Mouse (Mus musculus) liver, adult (tissue): ENCODE results near the gene Tbxa2r.

Source experiments
- GATA4 ChIP-seq: IDR thresholded peaks from 2 replicates; pipeline ENCODE4 v1.6.1; 2014; ENCODE audit warnings: mild to moderate bottlenecking, low read length; ENCODE audit not compliant: insufficient replicate concordance

Gene Tbxa2r

DNA sequence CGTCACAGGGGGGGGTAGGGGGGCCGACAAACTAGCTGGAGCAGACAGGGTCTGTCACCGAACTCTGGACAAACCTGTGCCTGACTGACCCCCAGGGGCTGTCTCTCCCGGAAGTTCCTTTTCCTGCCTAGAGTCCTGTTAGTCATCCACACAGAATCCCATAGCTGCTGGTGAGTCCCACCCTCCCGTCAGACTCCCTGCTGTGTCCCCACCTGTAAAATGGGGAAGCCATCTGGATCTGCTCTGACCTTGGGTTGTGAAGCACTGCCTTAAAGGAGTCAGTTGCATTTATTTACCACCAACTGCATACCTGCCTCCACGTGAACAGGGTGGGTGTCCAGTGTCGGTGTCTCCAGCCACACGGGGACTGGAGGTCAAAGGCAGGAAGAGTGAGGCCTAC is 34.1 kb upstream of the Tbxa2r start:
- no peak for TF ChIP-seq GATA4

DNA sequence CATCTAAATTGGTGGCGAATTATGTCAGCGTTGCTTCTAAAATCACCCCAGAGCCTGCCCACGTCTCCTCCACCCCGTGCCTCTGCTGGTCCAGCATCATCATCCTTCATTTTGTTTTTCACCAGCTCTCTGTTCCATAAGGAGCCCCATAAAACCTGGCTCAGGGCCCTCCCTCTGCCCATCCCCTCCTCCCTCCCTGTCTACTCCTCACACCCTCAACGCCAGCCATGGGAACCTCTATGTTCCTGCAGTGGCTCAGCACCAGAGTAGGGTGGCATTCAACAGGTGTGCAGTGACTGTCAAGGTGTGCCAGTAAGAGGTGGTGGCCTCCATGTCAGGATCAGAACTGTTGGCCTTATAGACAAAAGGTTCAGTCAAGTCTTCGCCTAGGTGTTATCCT is 33.3 kb upstream of the Tbxa2r start:
- TF ChIP-seq GATA4 = no peak

DNA sequence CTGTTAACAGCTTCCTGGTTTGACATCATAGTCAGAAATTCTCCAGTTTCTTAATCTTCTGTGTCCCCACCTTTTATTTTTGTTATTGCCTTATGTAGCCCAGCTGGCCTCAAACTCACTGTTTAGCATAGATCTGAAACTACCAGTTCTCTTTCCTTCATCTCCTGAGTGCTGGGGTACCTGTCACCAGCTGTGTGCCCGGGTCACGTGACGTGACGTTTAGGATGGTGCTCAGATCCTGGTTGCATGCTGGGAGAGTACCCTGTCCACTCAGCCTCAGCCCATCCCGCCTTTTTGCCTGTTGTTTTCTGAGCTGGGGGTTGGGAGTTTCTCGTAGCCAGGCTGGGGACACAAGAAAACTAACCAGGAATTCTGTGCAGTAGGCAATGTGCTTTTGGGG is 31.3 kb upstream of the Tbxa2r start:
- TF ChIP-seq GATA4 = no peak

DNA sequence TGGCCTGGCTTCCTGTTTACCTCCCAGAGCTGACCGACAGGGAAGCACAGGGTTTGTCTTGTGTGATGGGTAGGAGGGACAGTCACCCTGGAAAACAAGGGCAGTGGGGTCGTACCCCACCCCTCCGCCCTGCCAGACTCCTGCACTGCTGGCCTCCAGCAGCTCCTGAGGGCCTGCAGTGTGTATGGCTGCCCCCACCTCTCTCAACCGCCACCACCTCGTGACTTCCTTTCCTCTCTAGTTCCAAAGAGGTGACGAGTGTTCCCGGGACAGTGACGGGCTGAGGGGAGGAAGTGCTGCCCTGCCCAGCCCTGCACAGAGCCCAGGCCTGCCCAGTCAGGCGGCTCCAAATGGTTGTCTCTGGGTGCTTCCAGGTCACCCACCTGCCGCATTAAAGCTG is 30.7 kb upstream of the Tbxa2r start:
- no peak for TF ChIP-seq GATA4

DNA sequence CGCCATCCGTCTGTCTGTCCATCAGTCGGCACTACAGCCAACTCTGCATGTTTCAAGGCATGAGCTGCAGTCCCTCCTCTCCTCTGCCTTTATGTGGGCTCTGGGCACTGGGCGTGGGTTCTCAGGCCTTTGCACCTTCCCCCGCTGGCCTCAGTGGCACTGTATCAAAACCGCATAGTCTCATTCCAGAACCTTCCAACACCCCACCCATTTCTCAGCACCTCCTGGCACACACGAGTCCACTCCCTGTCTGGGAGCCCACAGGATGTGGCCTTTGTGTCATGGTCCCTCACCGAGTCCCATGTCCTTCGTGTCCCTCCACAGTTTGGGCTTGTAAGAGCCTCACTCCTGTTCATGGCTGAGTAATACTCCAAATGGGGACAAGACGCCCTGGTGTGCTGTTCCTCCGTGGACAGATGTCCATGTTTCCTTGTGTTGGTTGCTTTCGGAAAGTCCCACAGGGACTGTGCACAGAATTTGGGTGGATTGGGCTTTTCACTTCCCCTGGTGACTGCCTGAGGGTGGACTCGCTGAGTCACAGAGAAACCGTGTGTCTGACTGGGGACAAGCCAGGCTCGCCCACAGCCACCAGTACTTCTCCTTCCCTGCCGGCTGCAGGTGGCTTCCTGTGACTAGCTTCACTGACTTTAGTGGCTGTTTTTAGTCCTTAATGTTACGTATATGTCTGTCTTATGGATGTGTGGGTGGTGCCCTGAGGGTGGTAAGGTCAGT is 30.0 kb upstream of the Tbxa2r start:
- TF ChIP-seq GATA4 = no peak

DNA sequence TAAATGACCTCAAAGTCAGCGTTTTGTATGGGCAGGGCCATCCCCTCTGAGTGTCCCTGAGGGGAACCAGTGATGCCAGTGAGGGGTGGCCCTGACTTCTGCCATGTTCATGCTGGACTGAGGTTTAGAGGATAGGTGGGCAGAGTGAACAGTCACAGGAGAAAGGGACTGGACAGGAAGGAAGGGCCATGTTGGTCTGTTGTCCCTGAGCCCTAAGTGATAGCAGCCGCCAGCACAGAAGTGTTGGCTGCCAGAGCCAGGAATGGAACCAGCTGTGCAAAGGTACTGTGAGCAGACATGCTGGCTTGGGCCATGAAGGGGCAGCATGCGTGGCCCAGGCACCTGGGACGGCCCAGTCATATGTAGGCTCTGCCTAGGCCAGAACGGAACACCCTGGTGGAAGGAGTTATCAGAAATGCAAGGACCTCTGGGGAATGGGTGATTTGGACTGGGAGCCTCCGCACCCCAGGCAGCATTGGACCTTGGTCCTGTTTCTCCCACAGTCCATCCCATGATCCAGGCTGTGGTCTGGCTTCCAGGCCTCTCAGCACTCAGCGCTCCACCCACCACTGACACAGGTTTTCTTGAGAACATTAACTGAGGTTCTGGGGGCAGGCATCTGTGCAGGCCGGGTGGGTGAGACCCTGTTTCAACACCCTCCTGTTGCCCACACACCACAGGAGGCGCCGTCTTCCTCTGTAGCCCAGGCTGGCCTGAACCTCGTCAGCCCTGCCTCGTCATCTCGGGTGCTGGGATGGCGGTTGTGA is 28.8 kb upstream of the Tbxa2r start:
- no peak for TF ChIP-seq GATA4

DNA sequence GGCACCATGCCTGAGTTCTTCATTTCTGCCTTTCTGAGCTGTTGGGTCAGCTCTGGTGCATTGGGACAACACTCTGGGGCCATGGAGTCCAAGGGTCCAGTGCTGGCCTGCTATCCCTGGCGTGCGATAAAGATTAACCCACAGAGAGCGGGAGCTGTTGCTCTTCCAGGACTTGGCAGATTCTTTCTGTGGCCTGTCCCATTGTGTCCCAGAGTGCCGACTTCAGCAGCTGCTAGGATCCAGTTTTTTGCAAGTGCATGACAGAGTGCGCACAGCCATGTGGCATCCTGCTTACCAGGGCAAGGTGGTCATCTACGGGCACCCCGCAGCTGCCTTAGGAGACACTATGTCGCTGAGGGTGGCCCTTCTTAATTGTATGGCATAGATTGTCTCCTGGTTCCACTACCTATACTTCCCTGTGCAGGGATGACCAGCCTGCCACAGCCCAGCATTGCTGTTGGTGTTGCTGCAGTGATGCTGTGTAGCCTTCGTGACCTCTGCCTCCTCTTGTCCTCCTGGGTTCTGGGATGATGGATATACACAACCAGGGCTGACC is 28.1 kb upstream of the Tbxa2r start:
- TF ChIP-seq GATA4 = peak; percentile 65; the same call in 1 of the 2 replicates

DNA sequence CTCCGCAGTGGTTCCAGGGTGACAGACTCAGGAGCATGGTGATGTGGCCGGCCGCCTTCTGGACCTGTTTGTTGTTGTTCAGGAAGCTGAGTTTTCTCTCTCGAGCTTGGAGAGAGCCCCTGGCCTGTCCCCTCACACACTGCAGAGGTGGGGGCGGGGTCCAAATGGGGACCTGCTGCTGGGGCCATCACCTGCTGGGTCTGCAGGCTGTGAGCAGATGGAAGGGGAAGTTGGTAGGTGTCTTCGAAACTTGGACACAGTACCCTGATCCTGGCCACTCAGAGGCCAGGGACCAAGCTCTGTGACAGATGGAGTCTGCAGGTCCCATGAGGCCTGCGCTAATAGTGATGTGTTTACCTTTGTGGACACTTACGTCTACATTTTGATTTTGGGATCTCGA is 27.2 kb upstream of the Tbxa2r start:
- no peak for TF ChIP-seq GATA4

DNA sequence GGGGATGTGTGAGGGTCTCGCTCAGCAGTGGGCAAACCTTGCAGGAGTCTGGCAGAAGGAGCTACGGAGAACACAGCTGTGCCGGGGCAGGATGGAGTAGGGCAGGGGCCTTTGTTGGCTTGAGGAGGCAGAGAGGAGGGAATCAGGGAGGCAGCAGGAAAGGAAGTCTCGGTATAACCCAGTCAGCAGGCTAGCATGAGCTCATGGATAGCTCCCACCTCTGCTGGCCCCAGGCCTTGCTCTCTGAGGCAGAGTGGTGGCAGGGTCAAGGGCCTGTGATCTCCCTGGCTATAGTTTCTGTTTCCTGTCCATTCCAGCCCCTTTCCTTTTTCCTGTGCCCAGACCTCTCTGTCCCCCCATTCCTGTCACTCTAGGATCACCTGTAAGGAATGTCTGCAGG is 26.2 kb upstream of the Tbxa2r start:
- 0 out of 2 replicates have a peak, but pooled peaks have one; percentile 7 for TF ChIP-seq GATA4

DNA sequence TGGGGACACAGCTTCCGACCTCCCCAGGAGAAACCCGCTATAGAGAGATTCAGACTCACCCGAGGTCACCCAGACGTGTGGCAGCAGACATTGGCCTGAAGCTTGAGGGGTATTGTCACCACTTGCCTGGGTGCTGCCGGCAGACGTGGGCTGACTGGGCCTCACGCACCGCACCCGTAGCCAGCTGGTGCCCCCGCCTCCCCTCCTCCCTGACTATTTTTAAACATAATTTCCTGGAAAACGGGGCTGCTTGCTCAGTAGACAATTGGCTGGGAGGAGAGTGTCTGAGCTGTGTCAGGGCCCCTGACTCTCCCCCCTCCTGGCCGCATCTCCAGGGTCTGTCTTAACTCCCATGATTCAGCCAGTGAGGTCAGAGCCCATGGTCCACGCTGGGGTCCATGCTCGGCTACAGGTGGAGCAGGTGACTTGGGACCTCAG is 25.7 kb upstream of the Tbxa2r start:
- TF ChIP-seq GATA4 = no peak

DNA sequence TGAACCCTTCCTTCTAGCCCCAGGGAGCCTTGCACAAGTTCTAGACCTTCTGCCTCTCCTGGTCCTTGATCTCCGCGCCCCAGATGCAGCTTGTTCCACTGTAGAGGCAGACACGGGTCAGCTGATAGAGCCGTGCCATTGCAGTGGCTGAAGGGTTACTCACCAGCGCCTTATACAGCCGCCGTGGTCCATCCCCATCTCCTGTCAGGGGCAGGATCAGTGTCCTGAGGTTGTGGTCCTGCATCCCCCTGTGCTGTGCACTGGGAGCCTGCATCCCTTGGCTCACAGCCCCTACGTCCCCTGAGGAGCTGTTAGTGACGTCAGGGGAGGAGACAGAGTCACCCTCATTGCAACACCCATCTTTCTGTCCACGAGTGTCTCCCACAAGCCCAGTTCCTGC is 25.3 kb upstream of the Tbxa2r start:
- no peak for TF ChIP-seq GATA4

DNA sequence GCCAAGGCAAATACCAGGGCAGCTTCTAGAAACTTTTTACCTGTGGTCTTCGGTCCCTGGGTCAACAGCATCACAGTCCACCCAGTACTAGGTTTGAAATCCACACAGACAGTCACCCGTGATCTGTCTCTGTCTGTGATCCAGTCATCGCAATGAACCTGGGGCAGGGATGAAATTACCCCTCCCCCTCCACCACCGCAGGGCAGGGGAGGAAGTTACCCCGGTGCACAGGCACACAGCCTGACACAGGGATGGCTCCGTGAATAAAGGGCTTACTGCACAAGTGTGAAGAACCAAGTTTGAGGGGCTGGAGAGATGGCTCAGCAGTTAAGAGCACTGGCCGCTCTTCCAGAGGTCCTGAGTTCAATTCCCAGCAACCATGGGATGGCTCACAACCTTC is 24.8 kb upstream of the Tbxa2r start:
- TF ChIP-seq GATA4 = no peak

DNA sequence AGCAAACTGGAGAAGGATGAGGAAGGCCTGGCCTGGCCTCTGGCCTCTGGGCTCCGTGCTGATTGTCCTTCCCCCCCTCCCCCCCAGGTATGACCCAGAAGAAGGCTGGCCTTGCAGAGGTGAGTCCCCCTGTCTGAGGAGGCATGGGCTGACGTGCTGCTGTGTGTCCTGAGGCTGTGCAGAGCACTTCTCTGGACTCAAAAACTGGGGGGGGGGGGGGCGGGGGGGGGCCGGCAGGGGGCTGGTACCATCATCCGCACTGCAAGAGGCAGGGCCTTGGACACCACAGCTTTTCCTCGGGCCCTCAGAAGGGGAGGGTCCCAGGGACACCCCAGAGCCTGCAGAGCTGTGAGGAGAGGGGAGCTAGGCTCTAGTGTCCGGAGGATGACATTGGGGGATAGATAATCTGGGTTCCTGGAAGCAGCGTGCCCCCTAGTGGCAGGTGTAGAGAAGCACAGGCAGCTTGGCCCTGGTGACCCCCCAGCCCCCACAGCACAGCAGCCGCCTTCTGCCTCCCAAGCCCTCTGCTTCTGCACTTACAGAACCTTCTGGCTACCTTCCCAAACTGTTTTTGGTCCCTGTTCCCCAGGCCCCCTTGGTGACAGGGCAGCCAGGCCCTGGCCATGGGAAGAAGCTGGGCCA is 23.8 kb upstream of the Tbxa2r start:
- peak; percentile 33; the same call in 1 of the 2 replicates for TF ChIP-seq GATA4

DNA sequence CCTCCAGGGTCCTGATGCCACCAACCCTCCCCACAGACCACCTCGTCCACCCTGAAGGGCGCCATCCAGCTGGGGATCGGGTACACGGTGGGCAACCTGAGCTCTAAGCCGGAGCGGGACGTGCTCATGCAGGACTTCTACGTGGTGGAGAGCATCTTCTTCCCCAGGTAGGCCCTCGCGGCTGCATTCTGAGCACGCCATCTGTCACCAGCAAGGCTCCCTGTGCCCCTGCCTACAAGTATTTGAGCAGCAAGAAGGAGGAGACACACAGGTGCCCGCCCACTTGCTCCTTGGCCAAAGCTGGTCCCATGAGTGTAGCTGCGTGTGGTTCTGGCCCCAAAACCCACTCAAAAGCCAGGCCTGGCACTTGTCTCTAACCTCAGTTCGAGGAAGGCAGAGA is 22.9 kb upstream of the Tbxa2r start:
- TF ChIP-seq GATA4 = no peak

DNA sequence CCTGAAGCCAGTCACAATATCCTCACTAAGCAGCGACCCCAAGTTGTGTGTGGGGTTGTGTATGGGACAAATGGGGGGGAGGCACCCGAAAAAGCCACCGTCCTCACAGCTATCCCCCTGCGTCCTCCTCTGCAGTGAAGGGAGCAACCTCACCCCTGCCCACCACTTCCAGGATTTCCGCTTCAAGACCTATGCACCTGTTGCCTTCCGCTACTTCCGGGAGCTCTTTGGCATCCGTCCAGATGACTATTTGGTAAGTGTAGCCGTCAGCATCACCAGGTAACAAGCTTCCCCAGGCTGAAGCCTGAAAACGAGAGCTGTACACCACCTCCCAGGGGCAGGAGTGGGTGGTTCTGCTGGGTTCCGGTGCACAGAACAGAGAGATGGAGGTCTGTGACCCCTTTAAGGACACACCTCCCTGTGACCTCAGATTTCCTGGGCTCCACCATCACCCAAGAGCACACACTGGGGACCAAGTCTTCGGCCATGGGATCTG is 22.3 kb upstream of the Tbxa2r start:
- TF ChIP-seq GATA4 = no peak
